Comparison of ENCODE assay signal across 25 mouse cellular contexts in the genomic region with DNA sequence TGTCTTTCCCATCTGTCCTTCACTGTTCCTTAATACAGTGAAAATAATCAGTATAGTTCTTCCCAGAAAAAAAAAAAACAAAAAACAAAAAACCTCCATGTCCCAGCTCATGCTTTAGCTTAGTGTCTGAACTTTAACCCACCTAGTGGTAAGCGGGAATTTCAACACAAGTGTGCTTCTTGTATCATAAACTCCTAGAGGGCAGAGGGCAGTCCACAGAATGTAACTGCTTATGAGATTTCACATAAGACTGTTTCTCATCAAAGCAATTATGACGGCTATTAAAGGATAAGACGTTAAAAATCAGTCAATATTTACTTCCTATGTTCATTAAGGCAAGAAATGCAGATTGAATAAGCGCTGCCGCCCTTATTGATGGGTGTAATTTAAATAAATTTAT.
"Had no signal": no experiment of that assay in that cellular context is flagged by ENCODE, and none has a peak within 500 bp of the region (broad histone marks: within the 10 kb centered on the region; RNA-seq: fewer than 3 reads in every experiment).

No protein-coding gene starts in this region.

- H3K4me2 ChIP-seq: heart, embryonic 12.5 days; hindbrain, embryonic 12.5 days; hindbrain, embryonic 14.5 days; kidney, embryonic 15.5 days; limb, embryonic 12.5 days; liver, embryonic 11.5 days; liver, embryonic 13.5 days; liver, embryonic 15.5 days had no signal

- H3K9ac ChIP-seq: heart, embryonic 12.5 days; hindbrain, embryonic 12.5 days; hindbrain, embryonic 14.5 days; kidney, embryonic 15.5 days; limb, embryonic 12.5 days; liver, embryonic 13.5 days; liver, embryonic 15.5 days; liver, postnatal 0 days had no signal

- H3K27ac ChIP-seq: heart, embryonic 10.5 days; hindbrain, embryonic 10.5 days; hindbrain, embryonic 12.5 days; hindbrain, embryonic 14.5 days; kidney, embryonic 15.5 days; kidney, postnatal 0 days; limb, embryonic 12.5 days; liver, embryonic 13.5 days; liver, embryonic 15.5 days had no signal

- H3K4me1 ChIP-seq: heart, embryonic 10.5 days; heart, embryonic 12.5 days; kidney, embryonic 15.5 days; limb, embryonic 12.5 days; liver, embryonic 13.5 days; liver, embryonic 15.5 days had no signal

- H3K36me3 ChIP-seq: heart, embryonic 10.5 days; heart, embryonic 12.5 days; hindbrain, embryonic 10.5 days; hindbrain, embryonic 12.5 days; kidney, embryonic 15.5 days; limb, embryonic 12.5 days; liver, embryonic 13.5 days; liver, embryonic 15.5 days had no signal

- ATAC-seq: hindbrain, embryonic 16.5 days; liver, postnatal 0 days had no signal

- H3K9me3 ChIP-seq: heart, embryonic 10.5 days; heart, embryonic 12.5 days; hindbrain, embryonic 10.5 days; hindbrain, embryonic 12.5 days; kidney, embryonic 15.5 days; limb, embryonic 12.5 days; liver, embryonic 13.5 days; liver, embryonic 15.5 days had no signal

- H3K27me3 ChIP-seq: heart, embryonic 12.5 days; hindbrain, embryonic 12.5 days; kidney, embryonic 15.5 days; limb, embryonic 12.5 days; liver, embryonic 13.5 days; liver, embryonic 15.5 days had no signal

- H3K4me3 ChIP-seq: heart, embryonic 10.5 days; heart, embryonic 12.5 days; hindbrain, embryonic 10.5 days; hindbrain, embryonic 12.5 days; kidney, embryonic 15.5 days; limb, embryonic 12.5 days; liver, embryonic 13.5 days; liver, embryonic 15.5 days had no signal

- DNase-seq: gastrocnemius, postnatal 25 days; heart, adult 18-20 months; heart, postnatal 10 days; heart, postnatal 4 days; kidney, adult 2 months; kidney, adult 9 months; kidney, postnatal 14 days; kidney, postnatal 36 days; layer of hippocampus, adult 9-11 months; layer of hippocampus, postnatal 36 days; left cerebral cortex, postnatal 4 days; liver; liver, embryonic 13.5 days; liver, postnatal 0 days had no signal
